Mouse (Mus musculus): ENCODE measurements around the gene Gucy1b1.

GRCm38 (mm10) chr3:82061402-82062180, 12.9 kb downstream of the Gucy1b1 start:
- no peak for TF ChIP-seq GATA1 (IDR thresholded peaks at IDR 0.05; ENCODE audit: low read length)
- TF ChIP-seq TAL1 (IDR thresholded peaks at IDR 0.05; ENCODE audit: low read length), result no peak

Measured in erythroblast, embryonic 14.5 days (primary cell).